Mouse (Mus musculus) ES-E14 (cell line): Measurements from ENCODE around the gene Tsc22d4.

Experiments used
- CHD2 ChIP-seq: IDR thresholded peaks from 2 replicates; pipeline ENCODE4 v1.6.1; 2014; ENCODE audit warnings: mild to moderate bottlenecking, low read depth, low read length, inconsistent platforms
- HCFC1 ChIP-seq: IDR thresholded peaks from 2 replicates; pipeline ENCODE4 v1.6.1; 2012; ENCODE audit warnings: low read length, inconsistent platforms, borderline replicate concordance; ENCODE audit not compliant: insufficient read depth
- MAFK ChIP-seq: IDR thresholded peaks from 2 replicates; pipeline ENCODE4 v1.6.1; 2014; ENCODE audit warnings: mild to moderate bottlenecking, low read depth, low read length, inconsistent platforms; ENCODE audit not compliant: insufficient read depth
- ZC3H11A ChIP-seq: IDR thresholded peaks from 2 replicates; pipeline ENCODE4 v1.6.1; 2012; ENCODE audit warnings: low read depth, mild to moderate bottlenecking, inconsistent platforms, low read length, borderline replicate concordance
- ZNF384 ChIP-seq: IDR thresholded peaks from 2 replicates; pipeline ENCODE4 v1.6.1; 2012; ENCODE audit warnings: low read depth, low read length, inconsistent platforms

- TF ChIP-seq ZC3H11A (no peak), MAFK (no peak), HCFC1 (no peak), ZNF384 (no peak), CHD2 (no peak)
Observed at GRCm38 (mm10) chr5:137713454-137713853, 32.1 kb upstream of the Tsc22d4 start.
